ENCODE assay signal across 8 mouse cellular contexts in genomic region chr15:27782383-27783036, GRCm38 (mm10).
DNase-seq lines count a peak whose midpoint lies in the region; ATAC-seq lines count a peak whose summit lies in the region.

No protein-coding gene starts in this region.

- H3K9me3 ChIP-seq in embryonic facial prominence, embryonic 11.5 days (replicated peaks; ENCODE audit: control insufficient read depth, low read length), result no peaks in the 10 kb centered on the region
- no peaks in the 10 kb centered on the region for H3K9me3 ChIP-seq in neural tube, embryonic 13.5 days

- WGBS in embryonic facial prominence, embryonic 11.5 days, result 41% methylated on average over 15 of the region's 15 CpGs
- WGBS in neural tube, embryonic 13.5 days, result 19% methylated on average over 15 of the region's 15 CpGs

- intact Hi-C loops in heart, postnatal 10 days (cut with DNase I), result loop anchor here (10.0 kb wide), 1 partner anchor 242 kb away; the partner anchor contains the start of gene Trio

- H3K4me3 ChIP-seq in embryonic facial prominence, embryonic 11.5 days (ENCODE audit: low read depth, low read length), result no peak overlapping the region
- no peak overlapping the region for H3K4me3 ChIP-seq in neural tube, embryonic 13.5 days

- H3K27ac ChIP-seq in embryonic facial prominence, embryonic 11.5 days (replicated peaks; ENCODE audit: low read depth, low read length), result peak overlapping the region; percentile 83; the same call in 1 of the 2 replicates
- H3K27ac ChIP-seq in neural tube, embryonic 13.5 days (replicated peaks), result peak overlapping the region; percentile 95

- peak; percentile 30 for DNase-seq in MN1 (ENCODE audit: low spot score)
- DNase-seq in embryonic facial prominence, embryonic 11.5 days (ENCODE audit: low spot score), result peak; percentile 56
- DNase-seq in heart, postnatal 10 days, result peak; percentile 73 to 74
- peak; percentile 70 to 80 for DNase-seq in kidney, postnatal 36 days
- DNase-seq in embryo, embryonic 10.5 days (ENCODE audit: low spot score), result no peak
- no peak for DNase-seq in frontal cortex, postnatal 25 days (ENCODE audit: low spot score in 2 of 2)

- H3K36me3 ChIP-seq in embryonic facial prominence, embryonic 11.5 days (replicated peaks; ENCODE audit: control insufficient read depth, insufficient read depth, low read depth, low read length), result no peaks in the 10 kb centered on the region
- H3K36me3 ChIP-seq in neural tube, embryonic 13.5 days, result no peaks in the 10 kb centered on the region

- H3K4me1 ChIP-seq in embryonic facial prominence, embryonic 11.5 days (ENCODE audit: control insufficient read depth, insufficient read depth, low read length), result peaks cover 35% of the 10 kb centered on the region
- H3K4me1 ChIP-seq in neural tube, embryonic 13.5 days (replicated peaks), result peaks cover 100% of the 10 kb centered on the region

- peak overlapping the region; percentile 11; the same call in 1 of the 2 replicates for H3K4me2 ChIP-seq in embryonic facial prominence, embryonic 11.5 days (ENCODE audit: low read depth, low read length)
- H3K4me2 ChIP-seq in neural tube, embryonic 13.5 days, result peak overlapping the region; percentile 44

- H3K9ac ChIP-seq in embryonic facial prominence, embryonic 11.5 days (replicated peaks; ENCODE audit: low read length), result no peak overlapping the region
- H3K9ac ChIP-seq in neural tube, embryonic 13.5 days, result no peak overlapping the region

- no peak for ATAC-seq in embryonic facial prominence, embryonic 11.5 days (replicated peaks; ENCODE audit: insufficient number of reproducible peaks, low FRiP score, low TSS enrichment, low read depth)
- peak; percentile 71 for ATAC-seq in neural tube, embryonic 13.5 days (ENCODE audit: low read depth)
- ATAC-seq in granulocyte monocyte progenitor cell, adult 5-6 weeks (replicated peaks; ENCODE audit: poor library complexity, severe bottlenecking), result no peak

- no peaks in the 10 kb centered on the region for H3K27me3 ChIP-seq in embryonic facial prominence, embryonic 11.5 days (ENCODE audit: control insufficient read depth, insufficient read depth, low read length)
- H3K27me3 ChIP-seq in neural tube, embryonic 13.5 days, result no peaks in the 10 kb centered on the region

Comparison
In these comparisons a context has a peak if more than half of its experiments do, and no peak if none do; other contexts are left out.
1. DNase-seq: peak in MN1 (single experiment), embryonic facial prominence, embryonic 11.5 days (single experiment), heart, postnatal 10 days (2 of 2) and kidney, postnatal 36 days (2 of 2); none in embryo, embryonic 10.5 days (single experiment) and frontal cortex, postnatal 25 days (0 of 2).